Mouse (Mus musculus) forebrain, postnatal 0 days (tissue): ENCODE data around the gene Elmo3. TPM values are rescaled to one million over a fixed set of nuclear protein-coding genes. Genes with fewer than 3 reads are reported as not detected.
A peak's percentile ranks its signal among the peaks of the same experiment; 100 is the strongest.
"Not testable (repeated sequence)": the region's sequence is repeated elsewhere in the genome, so short reads cannot be mapped to it uniquely, and the experiment has no call there.

Source experiments
- ATAC-seq: fragments of 200-750 bp; cut with Nextera tagmentation; 2 replicates; pipeline ENCODE4 v1.8.0; 2017; ENCODE audit warnings: mild to moderate bottlenecking, moderate library complexity
- DNase-seq: peaks from one replicate; pipeline ENCODE4 v3.0.0-alpha.2; 2015
- H3K27ac ChIP-seq: fragments of 300-500 bp; sonication (generic); 2 replicates; pipeline ENCODE4 v1.5.1; 2014; ENCODE audit warnings: low read depth, mild to moderate bottlenecking, antibody characterized with exemption, low read length, moderate library complexity, mixed read lengths
- H3K27me3 ChIP-seq: fragments of 300-500 bp; sonication (generic); 2 replicates; pipeline ENCODE4 v1.6.1; 2014; ENCODE audit warnings: mild to moderate bottlenecking, low read length, mixed read lengths; ENCODE audit not compliant: insufficient read depth
- H3K36me3 ChIP-seq: fragments of 300-500 bp; sonication (generic); 2 replicates; pipeline ENCODE4 v1.6.1; 2014; ENCODE audit warnings: mild to moderate bottlenecking, moderate library complexity; ENCODE audit not compliant: insufficient read depth
- H3K4me1 ChIP-seq: fragments of 300-500 bp; sonication (generic); 2 replicates; pipeline ENCODE4 v1.6.1; 2014; ENCODE audit warnings: antibody characterized with exemption; ENCODE audit not compliant: insufficient read depth
- H3K4me2 ChIP-seq: fragments of 300-500 bp; sonication (generic); 2 replicates; pipeline ENCODE4 v1.6.1; 2014; ENCODE audit warnings: low read depth, mild to moderate bottlenecking, moderate library complexity
- H3K4me3 ChIP-seq: fragments of 300-500 bp; sonication (generic); 2 replicates; pipeline ENCODE4 v1.5.1; 2014; ENCODE audit warnings: low read depth, low read length, mixed read lengths
- H3K9ac ChIP-seq: fragments of 300-500 bp; sonication (generic); 2 replicates; pipeline ENCODE4 v1.6.1; 2014; ENCODE audit warnings: mild to moderate bottlenecking
- H3K9me3 ChIP-seq: fragments of 300-500 bp; sonication (generic); 2 replicates; pipeline ENCODE4 v1.6.1; 2016; ENCODE audit warnings: low read length
- CTCF ChIP-seq: sonication (generic); IDR thresholded peaks from 2 replicates; pipeline ENCODE4 v1.5.1; 2016; ENCODE audit warnings: antibody characterized with exemption, control low read depth, low read depth
- WGBS: fragments of 180-500 bp; shearing (Covaris S2); extraction: QIAGEN DNeasy Blood & Tissue Kit; methylation state at CpG from one replicate; pipeline ENCODE4 v1.1.7; 2014; 5-methylcytosine and 5-hydroxymethylcytosine counted together
- polyA plus RNA-seq: library from polyadenylated mRNA; unstranded; fragments of >200 nt; fragmentation: Nextera tagmentation; extraction: Ambion mirVana; gene quantifications from 2 replicates; pipeline ENCODE4 v1.2.1, GENCODE M21; 2015
- total RNA-seq: library from RNA; depleted of rRNA; stranded (reverse); fragments of >200 nt; gene quantifications from 2 replicates; pipeline ENCODE4 v1.2.3, GENCODE M21; 2014

The Elmo3 gene
- total and polyA plus RNA-seq, 2 experiments from 2014 or later: 0.86 to 1.1 TPM

DNA sequence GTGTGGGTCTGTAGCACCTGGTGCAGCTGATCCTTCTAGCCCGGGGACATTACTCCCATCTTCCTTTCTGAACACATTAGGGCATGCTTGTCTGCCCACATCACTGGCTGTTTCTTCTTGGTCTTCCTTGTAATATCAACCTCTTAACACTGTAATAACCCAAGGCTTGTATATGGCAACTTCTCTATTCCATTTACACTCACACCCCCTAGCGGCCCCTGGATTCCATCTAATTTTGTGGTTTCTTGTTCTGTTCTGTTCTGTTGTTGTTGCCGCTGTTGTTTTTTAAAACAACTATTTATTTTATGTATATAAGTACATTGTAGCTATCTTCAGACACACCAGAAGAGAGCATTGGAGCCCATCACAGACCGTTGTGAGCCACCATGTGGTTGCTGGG lies 18.5 kb upstream of the Elmo3 start:
- Histone ChIP-seq H3K27ac (no peak overlapping the region), H3K36me3 (peaks cover 28% of the 10 kb centered on the region), H3K4me1 (peaks cover 29% of the 10 kb centered on the region), H3K27me3 (no peaks in the 10 kb centered on the region), H3K9ac (no peak overlapping the region), H3K4me2 (peak overlapping the region; percentile 69), H3K4me3 (no peak overlapping the region), H3K9me3 (no peaks in the 10 kb centered on the region)
- WGBS: 91% methylated on average over 4 of the region's 4 CpGs
- ATAC-seq (no peak), DNase-seq (no peak)
- TF ChIP-seq CTCF: no peak

DNA sequence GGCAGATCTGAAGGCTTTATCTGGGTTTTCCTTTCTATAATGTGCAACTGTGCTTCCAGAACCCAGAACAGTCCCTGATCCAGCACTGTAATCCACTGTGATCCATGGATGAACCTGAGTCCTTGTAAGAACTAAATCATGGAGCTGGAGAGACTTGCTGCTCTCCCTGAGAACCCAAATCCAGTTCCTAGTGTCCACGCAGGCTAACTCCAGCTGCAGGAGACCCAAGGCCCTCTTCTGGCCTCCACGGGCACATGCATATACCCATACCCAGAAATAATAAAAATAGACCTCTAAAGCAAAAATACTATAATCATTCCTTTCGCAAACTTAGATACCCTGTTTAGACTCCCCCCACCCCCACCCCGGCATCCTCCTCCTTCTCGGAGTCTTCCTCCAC lies 17.2 kb upstream of the Elmo3 start:
- no peak for DNase-seq
- Histone ChIP-seq H3K27ac (peak overlapping the region; percentile 97; the same call in 1 of the 2 replicates), H3K27me3 (no peaks in the 10 kb centered on the region), H3K4me1 (peaks cover 29% of the 10 kb centered on the region), H3K36me3 (peaks cover 16% of the 10 kb centered on the region), H3K4me3 (peak overlapping the region; percentile 62), H3K4me2 (peak overlapping the region; percentile 69), H3K9me3 (no peaks in the 10 kb centered on the region), H3K9ac (peak overlapping the region; percentile 83)
- TF ChIP-seq CTCF: peak; percentile 17; the same call in 1 of the 2 replicates
- 77% methylated on average over 5 of the region's 5 CpGs for WGBS
- ATAC-seq: no peak

- Histone ChIP-seq H3K27me3 (no peaks in the 10 kb centered on the region), H3K9ac (peak overlapping the region; percentile 83), H3K27ac (peak overlapping the region; percentile 97), H3K4me1 (peaks cover 29% of the 10 kb centered on the region), H3K9me3 (no peaks in the 10 kb centered on the region), H3K36me3 (0 out of 2 replicates have a peak, but pooled peaks cover 11% of the 10 kb centered on the region), H3K4me2 (peak overlapping the region; percentile 69), H3K4me3 (peak overlapping the region; percentile 62)
- peak; percentile 51 for TF ChIP-seq CTCF
- WGBS: under 1% methylated on average over 53 of the region's 53 CpGs
- peak; percentile 94 for ATAC-seq
- peak; percentile 99 for DNase-seq
Measured at GRCm38 (mm10) chr8:105288958-105289732, 16.3 kb upstream of the Elmo3 start.

- DNase-seq: peak; percentile 67
- peak within 1 kb of the TSS; percentile 83 for H3K9ac ChIP-seq
- H3K9me3 ChIP-seq: no peaks in the 10 kb centered on the region
- H3K27me3 ChIP-seq: no peaks in the 10 kb centered on the region
- TF ChIP-seq CTCF: peak; percentile 83
- ATAC-seq: peak; percentile 42
- H3K36me3 ChIP-seq: 0 out of 2 replicates have a peak, but pooled peaks cover 7% of the 10 kb centered on the region
- H3K4me1 ChIP-seq: peaks cover 29% of the 10 kb centered on the region
- 4% methylated on average over 43 of the region's 43 CpGs for WGBS
- H3K4me2 ChIP-seq: peak within 1 kb of the TSS; percentile 69
- peak within 1 kb of the TSS; percentile 62 for H3K4me3 ChIP-seq
- peak within 1 kb of the TSS; percentile 97 for H3K27ac ChIP-seq
Measured at GRCm38 (mm10) chr8:105289805-105290460, 15.5 kb upstream of the Elmo3 start, which contains the start of gene 4931428F04Rik. 4931428F04Rik (minus strand) TSS chr8:105289864.

DNA sequence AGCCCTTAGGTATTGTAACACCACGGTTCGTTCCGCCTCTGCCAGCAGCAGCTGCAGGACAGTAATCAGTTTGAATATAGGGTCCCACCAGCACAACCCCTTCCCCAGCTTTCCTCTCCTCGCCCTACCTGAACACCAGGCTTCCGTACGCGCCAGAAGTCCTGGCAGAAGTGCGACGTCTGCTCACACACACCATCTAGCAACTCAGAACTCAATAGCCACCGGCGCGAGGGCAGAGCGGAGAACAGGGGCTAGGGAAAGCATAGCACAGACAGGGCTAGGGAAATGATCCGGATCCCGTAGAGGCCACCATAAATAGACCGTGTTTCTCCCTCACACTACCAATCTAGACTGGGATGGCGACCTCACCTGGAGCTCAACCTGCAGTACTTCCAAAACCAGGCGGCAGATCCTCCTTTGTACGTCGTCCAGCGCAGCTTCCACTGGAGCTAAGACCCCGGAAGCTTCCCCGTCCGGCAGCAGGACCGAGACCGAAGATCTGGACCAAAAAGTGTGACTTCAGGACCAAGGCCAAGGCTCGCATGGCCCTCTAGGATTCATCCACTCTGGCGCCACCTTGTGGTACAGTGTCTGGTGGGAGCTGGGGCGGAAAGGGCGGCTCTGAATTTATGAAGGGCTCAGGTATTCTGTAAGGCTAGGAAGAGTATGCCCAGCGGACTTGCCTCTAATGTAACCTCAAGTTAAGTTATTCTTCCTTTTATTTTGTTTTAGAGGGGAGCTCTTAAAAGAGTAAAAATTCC lies 14.7 kb upstream of the Elmo3 start:
- peak; percentile 89 for TF ChIP-seq CTCF
- Histone ChIP-seq H3K27me3 (no peaks in the 10 kb centered on the region), H3K36me3 (no peaks in the 10 kb centered on the region), H3K27ac (no peak overlapping the region), H3K9me3 (no peaks in the 10 kb centered on the region), H3K4me2 (peak overlapping the region; percentile 69), H3K9ac (peak overlapping the region; percentile 83; the same call in 1 of the 2 replicates), H3K4me3 (peak overlapping the region; percentile 62), H3K4me1 (peaks cover 29% of the 10 kb centered on the region)
- ATAC-seq: no peak
- 7% methylated on average over 31 of the region's 31 CpGs for WGBS
- DNase-seq: peak; percentile 82

DNA sequence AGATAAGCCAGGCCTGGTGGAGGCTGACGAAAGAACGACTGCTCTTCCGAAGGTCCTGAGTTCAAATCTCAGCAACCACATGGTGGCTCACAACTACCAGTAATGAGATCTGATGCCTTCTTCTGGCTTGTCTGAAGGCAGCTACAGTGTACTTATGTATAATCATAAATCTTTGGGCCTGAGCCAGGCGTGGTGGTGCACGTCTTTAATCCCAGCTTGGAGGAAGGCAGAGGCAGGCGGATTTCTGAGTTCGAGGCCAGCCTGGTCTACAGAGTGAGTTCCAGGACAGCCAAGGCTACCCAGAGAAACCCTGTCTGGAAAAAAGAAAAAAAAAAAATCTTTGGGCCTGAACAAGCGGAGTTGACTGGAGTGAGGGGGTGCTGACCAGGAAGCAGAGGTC lies 14.0 kb upstream of the Elmo3 start:
- peaks cover 26% of the 10 kb centered on the region for H3K4me1 ChIP-seq
- not testable (repeated sequence) for H3K4me3 ChIP-seq, H3K27me3 ChIP-seq, H3K4me2 ChIP-seq, H3K9ac ChIP-seq, ATAC-seq, H3K9me3 ChIP-seq, H3K36me3 ChIP-seq, H3K27ac ChIP-seq, DNase-seq
- 89% methylated on average over 8 of the region's 8 CpGs for WGBS

GRCm38 (mm10) chr8:105291802-105292201 lies 13.6 kb upstream of the Elmo3 start:
- not testable (repeated sequence) for H3K36me3 ChIP-seq, H3K9me3 ChIP-seq, H3K27me3 ChIP-seq, H3K9ac ChIP-seq, H3K4me3 ChIP-seq, H3K27ac ChIP-seq, H3K4me2 ChIP-seq, DNase-seq, ATAC-seq
- peaks cover 21% of the 10 kb centered on the region for H3K4me1 ChIP-seq
- WGBS: 70% methylated on average over 3 of the region's 3 CpGs
